In the genomic region with DNA sequence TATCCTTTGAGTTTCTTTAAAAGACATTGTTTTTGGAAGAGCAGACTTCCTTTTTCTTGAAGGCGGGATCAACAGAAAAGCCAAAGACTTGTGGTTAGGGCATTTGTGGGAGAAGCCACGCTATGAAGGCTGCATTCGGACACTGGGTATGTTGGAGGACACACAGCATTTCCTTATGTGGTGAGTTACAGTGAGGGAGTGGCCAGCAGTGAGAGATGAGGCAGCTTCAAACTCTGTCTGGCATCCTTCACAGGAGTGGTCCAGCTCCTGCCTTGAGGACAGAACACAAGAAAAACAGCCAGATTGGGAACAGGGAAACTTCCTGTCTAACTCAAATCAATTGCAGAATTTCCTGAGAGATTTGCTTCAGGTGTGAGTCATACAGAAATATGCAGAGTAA, we compare ENCODE assay signal across 26 mouse cellular contexts.
A peak's percentile ranks its signal among the peaks of the same experiment; 100 is the strongest.
DNase-seq lines count a peak whose midpoint lies in the region; ATAC-seq and TF ChIP-seq lines count a peak whose summit lies in the region.
"Had no signal": no experiment of that assay in that cellular context is flagged by ENCODE, and none has a peak within 500 bp of the region (broad histone marks: within the 10 kb centered on the region; RNA-seq: fewer than 3 reads in every experiment).

No protein-coding gene starts in this region.

- TF ChIP-seq EP300 in MEL (IDR thresholded peaks at IDR 0.05; ENCODE audit: low read depth in 1 of 2, low read length in 2 of 2) = no peak

- ATAC-seq in heart, embryonic 13.5 days (ENCODE audit: extremely low read depth, insufficient number of reproducible peaks, low FRiP score, low TSS enrichment) = no peak
- peak; percentile 59 for ATAC-seq in megakaryocyte progenitor cell, adult 5-6 weeks (replicated peaks; ENCODE audit: poor library complexity)
- ATAC-seq in intestine, embryonic 16.5 days = no peak
- ATAC-seq: hindbrain, embryonic 16.5 days; intestine, embryonic 15.5 days; liver, postnatal 0 days; lung, postnatal 0 days had no signal

- H3K79me2 ChIP-seq in MEL (ENCODE audit: control insufficient read depth, insufficient read depth, low read length, poor library complexity) = no peaks in the 10 kb centered on the region

- H3K27ac ChIP-seq in heart, embryonic 13.5 days (replicated peaks) = peak overlapping the region; percentile 39
- no peak overlapping the region for H3K27ac ChIP-seq in MEL (ENCODE audit: control insufficient read depth, low read depth, low read length)
- H3K27ac ChIP-seq in intestine, embryonic 16.5 days (ENCODE audit: low read length) = no peak overlapping the region
- H3K27ac ChIP-seq: forebrain, embryonic 12.5 days; intestine, embryonic 15.5 days; limb, embryonic 12.5 days; stomach, embryonic 15.5 days had no signal

- H3K9me3 ChIP-seq in heart, embryonic 13.5 days = no peaks in the 10 kb centered on the region
- H3K9me3 ChIP-seq in MEL (replicated peaks; ENCODE audit: insufficient read depth, low read length) = no peaks in the 10 kb centered on the region
- H3K9me3 ChIP-seq in intestine, embryonic 16.5 days (ENCODE audit: control insufficient read depth, low read length) = no peaks in the 10 kb centered on the region
- H3K9me3 ChIP-seq: forebrain, embryonic 12.5 days; intestine, embryonic 15.5 days; limb, embryonic 12.5 days; stomach, embryonic 15.5 days had no signal

- H3K27me3 ChIP-seq in heart, embryonic 13.5 days (replicated peaks) = no peaks in the 10 kb centered on the region
- no peaks in the 10 kb centered on the region for H3K27me3 ChIP-seq in MEL (ENCODE audit: control insufficient read depth in 1 of 2, insufficient read depth in 2 of 2, low read length in 2 of 2)
- no peaks in the 10 kb centered on the region for H3K27me3 ChIP-seq in intestine, embryonic 16.5 days (replicated peaks; ENCODE audit: control insufficient read depth, insufficient read depth, low read length)
- H3K27me3 ChIP-seq: forebrain, embryonic 12.5 days; intestine, embryonic 15.5 days; limb, embryonic 12.5 days; stomach, embryonic 15.5 days had no signal

- no peak overlapping the region for H3K4me3 ChIP-seq in heart, embryonic 13.5 days
- no peak overlapping the region for H3K4me3 ChIP-seq in MEL (ENCODE audit: control insufficient read depth in 1 of 2, insufficient read depth in 1 of 2, low read depth in 2 of 2, low read length in 2 of 2)
- no peak overlapping the region for H3K4me3 ChIP-seq in intestine, embryonic 16.5 days (ENCODE audit: low read length)
- H3K4me3 ChIP-seq: forebrain, embryonic 12.5 days; intestine, embryonic 15.5 days; limb, embryonic 12.5 days; stomach, embryonic 15.5 days had no signal

- TF ChIP-seq CTCF in MEL (IDR thresholded peaks at IDR 0.05 in 2 of 3, conservative IDR thresholded peaks at IDR 0.05 in 1 of 3; ENCODE audit: control insufficient read depth in 1 of 3, insufficient read depth in 1 of 3, low read depth in 2 of 3, low read length in 3 of 3, poor library complexity in 1 of 3, severe bottlenecking in 1 of 3) = no peak

- WGBS in heart, embryonic 13.5 days = 65% methylated on average over 3 of the region's 3 CpGs
- 72% methylated on average over 3 of the region's 3 CpGs for WGBS in intestine, embryonic 16.5 days

- no peaks in the 10 kb centered on the region for H3K36me3 ChIP-seq in heart, embryonic 13.5 days
- no peaks in the 10 kb centered on the region for H3K36me3 ChIP-seq in MEL (ENCODE audit: control insufficient read depth in 1 of 2, insufficient read depth in 2 of 2, low read length in 2 of 2)
- no peaks in the 10 kb centered on the region for H3K36me3 ChIP-seq in intestine, embryonic 16.5 days (ENCODE audit: control insufficient read depth, insufficient read depth, low read length)
- H3K36me3 ChIP-seq: forebrain, embryonic 12.5 days; intestine, embryonic 15.5 days; limb, embryonic 12.5 days; stomach, embryonic 15.5 days had no signal

- H3K9ac ChIP-seq in heart, embryonic 13.5 days = no peak overlapping the region
- no peak overlapping the region for H3K9ac ChIP-seq in MEL (ENCODE audit: control insufficient read depth, low read depth, low read length, poor library complexity, severe bottlenecking)
- H3K9ac ChIP-seq in intestine, embryonic 16.5 days (ENCODE audit: low read depth, low read length) = no peak overlapping the region
- H3K9ac ChIP-seq: forebrain, embryonic 12.5 days; intestine, embryonic 15.5 days; limb, embryonic 12.5 days; liver, postnatal 0 days; stomach, embryonic 15.5 days had no signal

- H3K4me2 ChIP-seq in heart, embryonic 13.5 days = no peak overlapping the region
- no peak overlapping the region for H3K4me2 ChIP-seq in intestine, embryonic 16.5 days (ENCODE audit: low read depth, low read length)
- H3K4me2 ChIP-seq: forebrain, embryonic 12.5 days; heart, embryonic 11.5 days; intestine, embryonic 15.5 days; limb, embryonic 12.5 days; liver, embryonic 11.5 days; stomach, embryonic 15.5 days had no signal

- H3K4me1 ChIP-seq in heart, embryonic 13.5 days = peaks cover 55% of the 10 kb centered on the region
- H3K4me1 ChIP-seq in MEL (ENCODE audit: control insufficient read depth in 1 of 2, insufficient read depth in 2 of 2, low read length in 2 of 2) = no peaks in the 10 kb centered on the region
- peaks cover 13% of the 10 kb centered on the region for H3K4me1 ChIP-seq in intestine, embryonic 16.5 days (ENCODE audit: control insufficient read depth, insufficient read depth, low read length)

- TF ChIP-seq POLR2A in MEL (IDR thresholded peaks at IDR 0.05; ENCODE audit: control insufficient read depth in 1 of 2, insufficient read depth in 1 of 2, low read depth in 1 of 2, low read length in 2 of 2, poor library complexity in 1 of 2) = no peak

- intact Hi-C loops in heart, postnatal 14 days (cut with DNase I) = no loop called here

- no peak for DNase-seq in heart, postnatal 14 days
- peak; percentile 3 for DNase-seq in MEL (ENCODE audit: low read depth, low spot score)
- DNase-seq in c-Kit-positive CD71-negative TER-119-negative erythroid progenitor cells, embryonic 14.5 days (ENCODE audit: low read depth) = peak; percentile 6
- no peak for DNase-seq in lung, postnatal 4 days
- DNase-seq: adrenal gland, adult 2 months; cerebellum, adult 2 months; cerebellum, postnatal 25 days; embryo, embryonic 11 days; gastrocnemius, postnatal 36 days; heart, postnatal 4 days; kidney, adult 9 months; kidney, postnatal 14 days; liver, postnatal 0 days; midbrain, embryonic 14.5 days; thymus, postnatal 36 days had no signal

- TF ChIP-seq RAD21 in MEL (IDR thresholded peaks at IDR 0.05; ENCODE audit: low read depth, low read length) = no peak

TF ChIP-seq in MEL, 35 proteins besides CTCF, POLR2A, EP300 and RAD21:
- TF ChIP-seq USF2 (IDR thresholded peaks at IDR 0.05; ENCODE audit: borderline replicate concordance in 1 of 2, insufficient read depth in 1 of 2, low read depth in 1 of 2, low read length in 2 of 2) (no peak), POLR2AphosphoS5 (IDR thresholded peaks at IDR 0.05; ENCODE audit: borderline replicate concordance, low read depth, low read length) (no peak), NRF1 (IDR thresholded peaks at IDR 0.05; ENCODE audit: insufficient read depth, low read depth, low read length, poor library complexity, severe bottlenecking) (no peak), GABPA (IDR thresholded peaks at IDR 0.05; ENCODE audit: low read depth, low read length) (no peak), ZNF384 (IDR thresholded peaks at IDR 0.05; ENCODE audit: low read depth, low read length) (no peak), ZC3H11A (IDR thresholded peaks at IDR 0.05; ENCODE audit: low read depth, low read length) (no peak), JUND (IDR thresholded peaks at IDR 0.05; ENCODE audit: low read depth, low read length) (no peak)

Comparison
In these comparisons a context has a peak if more than half of its experiments do, and no peak if none do; other contexts are left out.
1. DNase-seq: peak in MEL (single experiment) and c-Kit-positive CD71-negative TER-119-negative erythroid progenitor cells, embryonic 14.5 days (single experiment); none in heart, postnatal 14 days (0 of 2) and lung, postnatal 4 days (0 of 2).